Mouse (Mus musculus): ENCODE results near the gene Jmjd6. TPM values are rescaled to one million over a fixed set of nuclear protein-coding genes. Genes with fewer than 3 reads are reported as not detected.

Jmjd6 gene
- polyA plus RNA-seq (2012; rRNA removed): 23.8 and 26.8 TPM in 2 replicates

- peak within 1 kb of the TSS; percentile 88 for H3K4me3 ChIP-seq (replicated peaks; ENCODE audit: extremely low read depth, low read depth, low read length)
- WGBS: under 1% methylated on average over 71 of the region's 72 CpGs
- peak; percentile 95 for DNase-seq
- H3K4me1 ChIP-seq (ENCODE audit: control insufficient read depth, insufficient read depth, low read length): peaks cover 6% of the 10 kb centered on the region; the same call in 1 of the 2 replicates
- TF ChIP-seq POLR2A (IDR thresholded peaks at IDR 0.05; ENCODE audit: borderline replicate concordance, extremely low read depth, low read depth, low read length): peak; percentile 37; the same call in 1 of the 2 replicates
- no peak for TF ChIP-seq CTCF (IDR thresholded peaks at IDR 0.05; ENCODE audit: insufficient read depth, low read length)
These were observed at the start of gene Jmjd6, which contains the start of gene Mettl23 for GRCm38 (mm10) chr11:116843261-116844233. Jmjd6 (minus strand) TSS chr11:116843449. Mettl23 (plus strand) TSS chr11:116843278.

- no peaks in the 10 kb centered on the region for H3K4me1 ChIP-seq (ENCODE audit: control insufficient read depth, insufficient read depth, low read length)
- no peak for TF ChIP-seq POLR2A (IDR thresholded peaks at IDR 0.05; ENCODE audit: borderline replicate concordance, extremely low read depth, low read depth, low read length)
- 66% methylated on average over 5 of the region's 5 CpGs for WGBS
- DNase-seq: no peak
- H3K4me3 ChIP-seq (replicated peaks; ENCODE audit: extremely low read depth, low read depth, low read length): no peak overlapping the region
These were observed 43.9 kb upstream of the Jmjd6 start for GRCm38 (mm10) chr11:116887136-116887535.

DNA sequence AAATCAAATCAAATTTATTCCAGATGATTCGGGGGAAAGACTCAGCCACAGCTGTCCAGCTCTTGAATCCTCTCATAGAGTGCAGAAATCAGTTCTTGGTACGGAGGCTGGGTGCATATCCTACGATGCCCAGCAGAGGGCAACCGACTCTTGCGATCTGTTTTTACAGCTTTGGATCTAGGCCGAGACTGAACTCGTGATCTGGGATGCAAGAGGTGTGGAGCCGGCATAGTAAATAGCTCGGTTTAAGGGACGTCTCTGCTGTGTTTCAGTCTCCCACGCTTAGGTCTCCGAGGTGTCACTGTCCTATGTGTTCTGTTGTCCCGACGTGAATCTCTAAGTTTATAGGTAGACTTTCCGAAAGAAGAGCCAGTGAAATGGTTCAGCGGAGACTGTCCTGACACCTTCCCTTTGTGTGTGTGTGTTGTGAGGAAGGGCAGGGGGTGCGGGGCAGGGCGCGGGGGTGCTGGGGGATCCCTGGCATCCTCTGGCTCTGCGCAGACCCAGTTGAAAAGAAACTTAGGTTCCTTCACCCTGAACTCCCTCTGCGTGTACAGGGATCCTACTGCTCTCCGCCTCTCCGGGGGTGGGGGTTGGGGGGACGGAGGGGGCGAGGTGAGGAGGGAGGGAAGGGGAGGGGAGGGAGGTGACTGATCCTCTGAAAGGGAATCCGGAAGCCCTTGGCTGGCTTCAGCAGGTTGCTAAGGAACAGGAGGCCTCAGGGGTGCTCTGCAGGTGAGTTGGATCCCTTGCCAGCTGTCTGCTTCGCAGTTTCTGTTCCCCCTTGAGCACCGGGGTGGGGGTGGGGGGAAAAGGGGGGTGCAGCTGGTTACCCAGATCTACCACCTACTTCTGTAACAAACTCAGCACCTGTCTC, 42.3 kb upstream of the Jmjd6 start:
- TF ChIP-seq CTCF (IDR thresholded peaks at IDR 0.05; ENCODE audit: insufficient read depth, low read length) (peak; percentile 90), POLR2A (IDR thresholded peaks at IDR 0.05; ENCODE audit: borderline replicate concordance, extremely low read depth, low read depth, low read length) (no peak)
- H3K4me3 ChIP-seq (replicated peaks; ENCODE audit: extremely low read depth, low read depth, low read length): peak overlapping the region; percentile 58
- DNase-seq: peak; percentile 72

DNA sequence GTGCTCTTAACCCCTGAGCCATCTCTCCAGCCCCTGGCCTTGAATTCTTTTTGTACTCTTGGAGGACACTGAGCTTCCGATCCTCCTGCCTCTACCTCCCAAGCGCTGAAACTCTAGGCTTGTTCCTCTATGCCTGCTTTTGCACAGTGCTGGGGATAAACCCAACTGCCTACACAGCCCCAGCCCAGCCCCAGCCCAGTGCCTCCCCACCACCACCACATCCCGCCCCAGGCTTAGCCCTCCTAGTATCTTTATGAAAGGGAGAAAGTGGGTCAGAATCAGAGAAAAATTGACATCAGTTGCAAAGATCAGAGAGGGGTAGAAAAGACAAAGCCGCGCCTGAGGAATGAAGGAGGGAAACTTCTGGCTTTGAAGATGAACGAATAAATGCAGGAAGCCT, 40.8 kb upstream of the Jmjd6 start:
- no peak for DNase-seq
- 81% methylated on average over 6 of the region's 6 CpGs for WGBS
- TF ChIP-seq POLR2A (IDR thresholded peaks at IDR 0.05; ENCODE audit: borderline replicate concordance, extremely low read depth, low read depth, low read length): no peak
- TF ChIP-seq CTCF (IDR thresholded peaks at IDR 0.05; ENCODE audit: insufficient read depth, low read length): no peak
- no peak overlapping the region for H3K4me3 ChIP-seq (replicated peaks; ENCODE audit: extremely low read depth, low read depth, low read length)
- H3K4me1 ChIP-seq (ENCODE audit: control insufficient read depth, insufficient read depth, low read length): no peaks in the 10 kb centered on the region

More for the DNA sequence above, 42.3 kb upstream of the Jmjd6 start:
- WGBS: 5% methylated on average over 26 of the region's 28 CpGs
- no peaks in the 10 kb centered on the region for H3K4me1 ChIP-seq (ENCODE audit: control insufficient read depth, insufficient read depth, low read length)

DNA sequence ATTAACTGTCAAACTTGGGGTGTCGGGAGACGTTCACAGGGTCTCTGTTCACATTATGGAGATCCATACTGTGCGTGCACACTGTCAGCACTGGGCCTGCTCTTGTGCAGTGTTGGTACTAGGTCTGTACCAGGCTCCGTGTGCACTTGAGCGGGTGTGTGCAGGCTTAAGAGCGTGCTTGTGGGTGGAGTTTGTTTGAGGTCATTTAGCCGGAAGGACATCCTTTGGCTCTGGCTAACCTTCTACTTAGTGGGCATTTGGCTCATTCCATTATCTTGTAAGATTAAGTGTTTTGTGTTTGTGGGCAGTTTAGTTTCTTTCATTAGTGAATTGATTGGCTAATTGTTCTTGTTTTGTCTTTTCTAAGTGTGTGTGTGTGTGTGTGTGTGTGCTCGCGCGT, 39.2 kb upstream of the Jmjd6 start:
- H3K4me1 ChIP-seq (ENCODE audit: control insufficient read depth, insufficient read depth, low read length): no peaks in the 10 kb centered on the region
- WGBS: 74% methylated on average over 10 of the region's 10 CpGs
- DNase-seq: no peak
- no peak for TF ChIP-seq POLR2A (IDR thresholded peaks at IDR 0.05; ENCODE audit: borderline replicate concordance, extremely low read depth, low read depth, low read length)
- TF ChIP-seq CTCF (IDR thresholded peaks at IDR 0.05; ENCODE audit: insufficient read depth, low read length): no peak
- no peak overlapping the region for H3K4me3 ChIP-seq (replicated peaks; ENCODE audit: extremely low read depth, low read depth, low read length)

DNA sequence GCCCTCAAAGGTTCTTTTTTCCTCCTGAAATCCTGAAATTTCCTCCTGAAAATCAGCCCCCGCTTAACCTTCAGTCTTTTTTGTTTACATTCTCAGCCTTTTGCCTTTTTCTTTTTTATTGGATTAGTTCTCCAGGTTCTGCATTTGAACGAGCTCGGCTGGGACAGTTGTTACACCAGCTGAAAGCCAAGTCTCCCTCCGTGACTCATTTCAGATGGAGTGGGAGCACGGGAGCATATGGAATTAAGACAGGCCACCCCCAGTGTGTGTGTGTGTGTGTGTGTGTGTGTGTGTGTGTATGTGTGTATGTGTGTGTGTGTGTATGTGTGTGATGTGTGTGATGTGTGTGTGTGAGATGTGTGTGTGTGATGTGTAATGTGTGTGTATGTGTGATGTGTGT, 38.2 kb upstream of the Jmjd6 start:
- WGBS: 55% methylated on average over 5 of the region's 5 CpGs
- Histone ChIP-seq H3K4me1 (ENCODE audit: control insufficient read depth, insufficient read depth, low read length) (no peaks in the 10 kb centered on the region), H3K4me3 (replicated peaks; ENCODE audit: extremely low read depth, low read depth, low read length) (no peak overlapping the region)
- TF ChIP-seq CTCF (IDR thresholded peaks at IDR 0.05; ENCODE audit: insufficient read depth, low read length) (no peak), POLR2A (IDR thresholded peaks at IDR 0.05; ENCODE audit: borderline replicate concordance, extremely low read depth, low read depth, low read length) (no peak)
- DNase-seq: no peak

DNA sequence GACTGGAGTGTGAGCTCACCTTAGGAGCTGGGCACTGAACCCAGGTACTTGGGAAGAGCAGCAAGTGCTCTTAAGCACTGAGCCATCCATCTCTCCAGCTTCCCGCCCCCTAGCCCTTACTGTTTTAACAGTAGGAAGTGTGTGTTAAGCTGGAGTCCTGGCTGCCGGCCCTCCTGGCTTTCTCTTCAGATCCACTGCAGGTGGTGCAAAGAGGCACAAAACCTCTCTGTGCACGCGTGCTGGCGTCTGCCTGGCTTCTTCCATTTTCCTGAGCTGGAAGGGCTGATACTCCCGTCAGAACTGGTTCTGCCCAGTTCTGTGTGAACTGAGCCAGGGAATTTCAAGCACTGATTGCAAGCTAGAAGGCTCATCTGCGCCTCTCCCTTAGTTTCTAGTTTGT, 37.6 kb upstream of the Jmjd6 start:
- Histone ChIP-seq H3K4me1 (ENCODE audit: control insufficient read depth, insufficient read depth, low read length) (no peaks in the 10 kb centered on the region), H3K4me3 (replicated peaks; ENCODE audit: extremely low read depth, low read depth, low read length) (no peak overlapping the region)
- TF ChIP-seq CTCF (IDR thresholded peaks at IDR 0.05; ENCODE audit: insufficient read depth, low read length): no peak
- no peak for TF ChIP-seq POLR2A (IDR thresholded peaks at IDR 0.05; ENCODE audit: borderline replicate concordance, extremely low read depth, low read depth, low read length)
- 53% methylated on average over 7 of the region's 7 CpGs for WGBS
- no peak for DNase-seq

GRCm38 (mm10) chr11:116878454-116878853, 35.2 kb upstream of the Jmjd6 start:
- H3K4me1 ChIP-seq (ENCODE audit: control insufficient read depth, insufficient read depth, low read length): no peaks in the 10 kb centered on the region

DNA sequence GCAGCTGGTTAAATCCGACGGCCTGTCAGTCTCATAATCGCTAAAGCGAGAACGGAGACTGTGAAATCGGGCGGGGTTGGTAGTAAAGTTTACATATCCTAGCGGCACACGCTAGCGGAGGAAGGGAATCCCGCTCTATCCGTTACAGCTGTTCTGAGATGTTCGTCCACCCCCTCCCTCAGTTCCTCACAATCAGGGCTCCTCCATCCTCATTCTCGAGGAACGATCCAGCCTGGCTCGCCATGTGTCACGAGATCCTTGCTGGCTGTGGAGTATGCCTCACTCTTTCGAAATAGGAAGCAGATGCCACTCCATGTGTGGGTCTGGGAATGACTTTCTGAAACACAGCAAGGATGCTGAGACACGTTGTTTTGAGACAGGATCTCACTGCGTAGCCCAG, 30.7 kb upstream of the Jmjd6 start:
- H3K4me3 ChIP-seq (replicated peaks; ENCODE audit: extremely low read depth, low read depth, low read length): no peak overlapping the region
- 87% methylated on average over 20 of the region's 20 CpGs for WGBS
- no peak for DNase-seq
- no peaks in the 10 kb centered on the region for H3K4me1 ChIP-seq (ENCODE audit: control insufficient read depth, insufficient read depth, low read length)
- no peak for TF ChIP-seq POLR2A (IDR thresholded peaks at IDR 0.05; ENCODE audit: borderline replicate concordance, extremely low read depth, low read depth, low read length)
- TF ChIP-seq CTCF (IDR thresholded peaks at IDR 0.05; ENCODE audit: insufficient read depth, low read length): no peak

More at GRCm38 (mm10) chr11:116878454-116878853, 35.2 kb upstream of the Jmjd6 start:
- H3K4me3 ChIP-seq (replicated peaks; ENCODE audit: extremely low read depth, low read depth, low read length): no peak overlapping the region
- no peak for DNase-seq
- WGBS: 85% methylated on average over 8 of the region's 8 CpGs
- TF ChIP-seq POLR2A (IDR thresholded peaks at IDR 0.05; ENCODE audit: borderline replicate concordance, extremely low read depth, low read depth, low read length): no peak
